Mouse (Mus musculus) embryonic facial prominence, embryonic 12.5 days (tissue): ENCODE data around the gene Kctd21. TPM values are rescaled to one million over a fixed set of nuclear protein-coding genes. Genes with fewer than 3 reads are reported as not detected.

Experiments
- ATAC-seq: fragments of 200-750 bp; cut with Nextera tagmentation; 2 replicates; pipeline ENCODE4 v1.8.0; 2017; ENCODE audit not compliant: insufficient number of reproducible peaks, insufficient read depth, low FRiP score, low TSS enrichment
- H3K27ac ChIP-seq: fragments of 300-500 bp; sonication (generic); 2 replicates; pipeline ENCODE4 v1.5.1; 2016; ENCODE audit warnings: mild to moderate bottlenecking
- H3K27me3 ChIP-seq: fragments of 300-500 bp; sonication (generic); 2 replicates; pipeline ENCODE4 v1.6.1; 2016; ENCODE audit warnings: mild to moderate bottlenecking, moderate library complexity
- H3K36me3 ChIP-seq: fragments of 300-500 bp; sonication (generic); 2 replicates; pipeline ENCODE4 v1.6.1; 2016; ENCODE audit warnings: mild to moderate bottlenecking
- H3K4me1 ChIP-seq: fragments of 300-500 bp; sonication (generic); 2 replicates; pipeline ENCODE4 v1.6.1; 2016
- H3K4me2 ChIP-seq: fragments of 300-500 bp; sonication (generic); replicated peaks from 2 replicates; pipeline ENCODE4 v1.6.1; 2016; ENCODE audit warnings: mild to moderate bottlenecking, moderate library complexity
- H3K4me3 ChIP-seq: fragments of 300-500 bp; sonication (generic); 2 replicates; pipeline ENCODE4 v1.5.1; 2016; ENCODE audit warnings: mild to moderate bottlenecking
- H3K9ac ChIP-seq: fragments of 300-500 bp; sonication (generic); 2 replicates; pipeline ENCODE4 v1.6.1; 2016; ENCODE audit warnings: mild to moderate bottlenecking, moderate library complexity
- H3K9me3 ChIP-seq: fragments of 300-500 bp; sonication (generic); 2 replicates; pipeline ENCODE4 v1.6.1; 2016; ENCODE audit warnings: mild to moderate bottlenecking, moderate library complexity
- WGBS: fragments of 180-500 bp; shearing (Covaris S2); methylation state at CpG from one replicate; pipeline ENCODE4 v1.1.7; 2016; 5-methylcytosine and 5-hydroxymethylcytosine counted together
- polyA plus RNA-seq: library from polyadenylated mRNA; unstranded; fragments of >200 nt; fragmentation: Nextera tagmentation; extraction: Ambion mirVana; gene quantifications from 2 replicates; pipeline ENCODE4 v1.2.1, GENCODE M21; 2016

The Kctd21 gene
- polyA plus RNA-seq, 1 experiment from 2014 or later = 4.0 TPM

DNA sequence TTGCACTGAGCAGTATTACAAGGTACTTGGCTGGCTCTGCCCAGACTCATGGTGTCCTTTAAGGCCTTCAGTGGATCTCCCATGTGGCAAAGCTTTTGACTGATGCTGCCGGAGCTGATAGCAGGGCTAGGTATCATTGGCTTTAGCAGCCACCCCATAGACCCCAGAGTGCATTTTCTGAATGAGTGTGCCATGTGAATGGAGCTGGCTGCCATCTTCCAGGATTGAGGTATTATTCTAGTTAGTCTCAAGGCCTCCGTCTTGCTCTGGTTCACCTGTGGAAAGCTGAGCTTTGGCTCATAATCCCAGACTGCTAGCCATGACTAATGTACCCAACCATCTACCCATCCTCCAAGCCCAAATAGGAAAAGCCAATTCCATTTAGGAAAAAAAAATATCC, 25.3 kb upstream of the Kctd21 start:
- Histone ChIP-seq H3K9ac (no peak overlapping the region), H3K4me2 (no peak overlapping the region), H3K4me1 (no peaks in the 10 kb centered on the region), H3K9me3 (no peaks in the 10 kb centered on the region), H3K36me3 (peaks cover 42% of the 10 kb centered on the region), H3K27ac (no peak overlapping the region), H3K27me3 (no peaks in the 10 kb centered on the region), H3K4me3 (no peak overlapping the region)
- 91% methylated on average over 2 of the region's 2 CpGs for WGBS
- no peak for ATAC-seq

DNA sequence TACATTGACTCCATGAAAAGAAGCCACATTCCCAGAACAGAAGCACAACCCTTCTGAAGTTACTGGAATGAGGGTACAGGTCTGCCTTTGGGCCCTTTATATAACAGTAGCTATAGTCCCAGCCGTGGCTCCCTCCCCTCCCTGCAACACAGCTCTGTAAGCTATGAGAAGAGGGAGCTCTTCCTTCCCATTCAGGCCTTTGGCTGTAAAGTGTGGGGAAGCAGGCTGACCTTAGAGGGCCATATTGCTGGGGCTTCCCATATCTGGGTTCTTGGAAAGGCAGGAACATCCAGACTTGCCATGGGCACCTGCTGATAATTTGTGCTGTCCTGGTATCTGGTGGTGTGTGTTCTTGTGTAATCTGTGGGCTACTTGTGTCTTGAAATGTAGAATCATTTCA, 24.6 kb upstream of the Kctd21 start:
- Histone ChIP-seq H3K4me3 (no peak overlapping the region), H3K27me3 (no peaks in the 10 kb centered on the region), H3K9ac (no peak overlapping the region), H3K9me3 (no peaks in the 10 kb centered on the region), H3K36me3 (peaks cover 42% of the 10 kb centered on the region), H3K4me2 (no peak overlapping the region), H3K4me1 (no peaks in the 10 kb centered on the region), H3K27ac (no peak overlapping the region)
- 72% methylated on average over 1 of the region's 1 CpGs for WGBS
- ATAC-seq = no peak

DNA sequence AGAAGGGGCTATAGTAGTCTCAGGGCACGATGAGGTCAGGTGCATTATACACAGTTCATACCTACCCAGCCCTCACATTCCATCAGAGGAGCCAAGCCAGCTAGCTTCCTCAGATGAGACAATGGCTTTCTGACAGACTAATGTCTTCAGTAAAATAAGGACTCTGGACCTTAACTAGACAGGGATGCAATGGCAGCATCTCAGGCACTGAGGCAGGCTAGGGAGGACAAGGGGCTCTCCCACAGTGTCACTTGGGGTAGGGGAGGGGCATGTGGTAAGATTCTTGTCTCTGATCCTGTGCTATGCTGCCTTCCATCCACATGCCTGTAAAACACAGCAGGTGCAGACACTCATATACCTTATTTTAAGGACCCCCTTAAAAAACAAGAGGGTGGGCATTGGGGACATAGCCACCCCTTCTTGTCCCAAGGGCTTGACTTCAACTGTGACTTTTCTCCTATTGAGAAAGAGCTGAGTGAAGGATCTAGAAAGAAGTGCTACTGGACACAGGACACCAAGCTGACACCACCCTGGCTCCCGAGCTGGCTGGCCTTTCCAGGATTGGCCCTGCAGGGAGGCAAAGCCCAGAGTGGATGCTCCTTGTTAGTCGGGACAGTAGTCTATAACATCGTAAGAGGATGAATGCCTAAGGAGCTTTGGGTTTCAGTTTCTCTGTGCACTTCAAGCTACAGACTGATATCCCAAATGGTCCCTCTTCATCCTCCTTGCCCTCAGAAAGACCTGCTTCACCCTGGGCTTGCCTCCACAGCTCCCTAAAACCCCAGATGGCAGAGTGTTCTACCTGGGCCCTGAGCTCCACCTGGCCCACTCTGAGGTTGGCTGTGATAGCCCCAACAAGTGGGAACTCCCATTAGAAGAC, 22.4 kb upstream of the Kctd21 start:
- WGBS = 83% methylated on average over 4 of the region's 4 CpGs
- Histone ChIP-seq H3K27me3 (no peaks in the 10 kb centered on the region), H3K4me3 (no peak overlapping the region), H3K4me2 (no peak overlapping the region), H3K27ac (no peak overlapping the region), H3K4me1 (no peaks in the 10 kb centered on the region), H3K36me3 (peaks cover 37% of the 10 kb centered on the region), H3K9me3 (no peaks in the 10 kb centered on the region), H3K9ac (no peak overlapping the region)
- ATAC-seq = no peak

DNA sequence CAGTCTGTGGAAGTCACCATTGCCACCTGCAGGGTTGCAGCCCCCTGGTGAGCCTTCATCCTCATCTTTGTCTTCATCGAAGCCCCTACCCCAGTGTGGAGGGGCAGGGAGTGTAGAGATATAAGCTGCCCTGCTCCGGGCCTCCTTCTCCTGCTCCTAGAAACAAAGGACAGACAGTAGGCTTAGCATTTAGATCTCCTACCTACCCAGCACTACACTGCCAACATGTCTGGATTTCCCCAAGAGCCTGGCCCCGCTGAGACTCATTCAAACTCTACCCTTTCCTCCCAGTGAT, 21.8 kb upstream of the Kctd21 start:
- H3K9me3 ChIP-seq = no peaks in the 10 kb centered on the region
- no peak overlapping the region for H3K4me3 ChIP-seq
- no peak overlapping the region for H3K27ac ChIP-seq
- ATAC-seq = no peak
- peaks cover 37% of the 10 kb centered on the region for H3K36me3 ChIP-seq
- WGBS = 88% methylated on average over 3 of the region's 3 CpGs
- no peaks in the 10 kb centered on the region for H3K27me3 ChIP-seq
- no peaks in the 10 kb centered on the region for H3K4me1 ChIP-seq
- no peak overlapping the region for H3K4me2 ChIP-seq
- no peak overlapping the region for H3K9ac ChIP-seq

DNA sequence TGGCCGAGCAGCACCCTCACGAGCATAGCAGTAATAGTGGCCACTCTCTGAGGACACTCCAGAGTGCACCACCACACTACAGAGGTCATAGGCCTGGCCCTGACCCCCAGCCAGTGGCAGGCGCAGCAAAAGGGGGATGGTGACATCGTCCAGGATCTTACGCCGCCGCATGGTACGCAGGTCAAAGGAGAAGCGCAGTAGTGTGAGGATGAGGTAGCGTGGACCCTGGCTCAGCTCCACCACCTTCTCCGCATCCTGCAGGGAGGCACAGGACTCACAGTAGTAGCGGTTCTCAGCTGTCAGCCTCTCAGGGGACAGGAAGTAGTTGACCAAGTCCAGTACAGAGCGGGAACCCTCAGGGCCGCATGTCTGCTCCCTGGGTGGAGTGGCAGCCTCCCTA, 20.5 kb upstream of the Kctd21 start:
- H3K9ac ChIP-seq = no peak overlapping the region
- WGBS = 90% methylated on average over 14 of the region's 14 CpGs
- no peak overlapping the region for H3K4me3 ChIP-seq
- no peak for ATAC-seq
- peaks cover 42% of the 10 kb centered on the region for H3K36me3 ChIP-seq
- no peaks in the 10 kb centered on the region for H3K4me1 ChIP-seq
- H3K27ac ChIP-seq = no peak overlapping the region
- H3K27me3 ChIP-seq = no peaks in the 10 kb centered on the region
- H3K4me2 ChIP-seq = no peak overlapping the region
- no peaks in the 10 kb centered on the region for H3K9me3 ChIP-seq

DNA sequence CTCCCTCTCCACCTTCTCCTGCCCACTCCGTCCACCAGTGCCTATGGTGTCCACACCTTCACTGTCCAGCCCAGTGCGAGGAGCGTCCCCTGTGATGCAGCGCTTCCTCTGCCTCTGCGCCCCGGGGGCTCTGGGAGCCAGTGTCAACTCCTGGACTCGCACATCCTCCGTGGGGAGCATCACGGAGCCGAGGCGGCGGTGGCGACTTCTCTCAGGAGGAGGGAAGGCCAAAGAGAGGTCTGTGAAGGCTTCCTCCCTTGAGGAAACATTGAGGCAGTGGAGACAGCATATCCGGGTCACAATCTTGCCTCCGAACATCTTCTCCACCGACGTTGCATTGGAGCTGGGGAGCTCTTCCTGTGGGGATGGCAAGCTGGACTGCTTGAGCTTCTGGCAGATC, 19.9 kb upstream of the Kctd21 start:
- H3K27ac ChIP-seq = no peak overlapping the region
- no peaks in the 10 kb centered on the region for H3K9me3 ChIP-seq
- 81% methylated on average over 17 of the region's 17 CpGs for WGBS
- no peak overlapping the region for H3K4me2 ChIP-seq
- ATAC-seq = no peak
- no peaks in the 10 kb centered on the region for H3K4me1 ChIP-seq
- no peak overlapping the region for H3K4me3 ChIP-seq
- no peaks in the 10 kb centered on the region for H3K27me3 ChIP-seq
- H3K36me3 ChIP-seq = peaks cover 45% of the 10 kb centered on the region
- no peak overlapping the region for H3K9ac ChIP-seq

DNA sequence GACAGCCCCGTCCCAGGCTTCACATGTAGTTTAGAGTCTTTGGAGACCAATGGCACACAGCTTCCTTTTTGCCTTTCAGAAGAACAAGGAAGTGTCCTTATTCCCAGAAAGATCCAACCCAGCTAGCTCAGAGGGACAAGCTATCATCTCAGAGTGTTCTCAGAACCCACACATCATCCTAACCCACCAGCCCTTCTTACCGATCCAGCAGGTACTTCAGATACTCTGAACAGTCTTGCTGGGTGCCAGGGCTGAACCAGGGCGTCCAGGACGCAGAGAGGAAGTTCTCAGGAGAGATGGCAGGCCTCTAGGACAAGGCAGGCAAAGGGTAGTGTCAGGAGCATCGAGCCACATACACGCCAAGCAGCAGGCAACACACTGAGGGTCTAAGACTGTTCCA, 19.3 kb upstream of the Kctd21 start:
- Histone ChIP-seq H3K9ac (no peak overlapping the region), H3K4me2 (no peak overlapping the region), H3K4me1 (no peaks in the 10 kb centered on the region), H3K27me3 (no peaks in the 10 kb centered on the region), H3K4me3 (no peak overlapping the region), H3K36me3 (peaks cover 46% of the 10 kb centered on the region), H3K9me3 (no peaks in the 10 kb centered on the region), H3K27ac (no peak overlapping the region)
- ATAC-seq = no peak
- 85% methylated on average over 6 of the region's 6 CpGs for WGBS

DNA sequence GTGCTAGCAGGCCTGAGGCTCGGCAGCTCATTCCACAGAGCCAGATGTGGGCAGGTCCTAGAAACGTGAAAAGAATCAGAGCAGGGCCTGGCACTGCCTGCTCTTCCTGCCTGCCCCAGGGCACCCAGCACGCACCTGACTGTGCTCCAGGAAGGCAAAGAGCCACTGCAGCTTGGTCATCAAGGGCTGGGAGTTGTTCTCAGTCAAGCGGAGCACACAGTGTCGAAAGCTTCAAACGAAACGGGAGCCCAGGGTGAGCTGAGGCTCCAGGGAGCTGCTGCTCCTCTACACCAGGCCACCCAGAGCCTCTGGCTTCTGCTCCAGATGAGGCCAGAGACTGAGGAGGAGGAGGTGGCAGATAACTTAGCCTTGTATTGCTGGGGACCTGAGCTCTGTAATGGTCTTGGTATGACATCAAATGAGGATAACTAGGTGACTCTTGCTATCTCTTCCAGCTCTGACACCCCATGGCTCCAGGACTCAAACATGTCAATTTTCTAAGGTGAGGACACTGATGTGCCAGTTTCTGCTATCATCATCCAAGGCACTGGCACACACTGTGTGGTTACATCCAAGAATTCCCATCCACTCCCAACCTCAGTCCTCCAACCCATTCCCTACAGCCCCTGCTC, 18.6 kb upstream of the Kctd21 start:
- Histone ChIP-seq H3K9ac (no peak overlapping the region), H3K4me2 (no peak overlapping the region), H3K9me3 (no peaks in the 10 kb centered on the region), H3K27ac (no peak overlapping the region), H3K4me1 (no peaks in the 10 kb centered on the region), H3K27me3 (no peaks in the 10 kb centered on the region), H3K4me3 (no peak overlapping the region), H3K36me3 (peaks cover 42% of the 10 kb centered on the region)
- 72% methylated on average over 7 of the region's 7 CpGs for WGBS
- no peak for ATAC-seq

DNA sequence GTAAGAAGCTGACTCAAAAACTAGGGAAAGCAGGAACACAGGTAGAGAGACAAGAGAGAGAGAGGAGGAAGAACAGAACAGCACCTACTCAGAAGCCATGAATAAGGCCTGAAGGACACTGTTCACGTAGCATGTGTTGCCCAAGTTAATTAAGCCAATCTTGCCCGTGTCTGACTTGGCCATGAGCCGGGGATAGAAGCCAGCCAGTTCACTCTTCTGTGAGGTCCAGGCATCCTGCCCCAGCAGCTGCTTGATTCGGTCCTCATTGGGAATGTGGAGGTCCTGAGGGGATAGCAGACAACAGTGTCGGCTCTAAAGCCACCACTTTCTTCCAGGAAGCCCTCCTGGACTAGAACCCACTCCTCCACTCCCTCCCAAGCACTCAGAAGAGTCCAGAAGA, 17.5 kb upstream of the Kctd21 start:
- no peak for ATAC-seq
- 86% methylated on average over 5 of the region's 5 CpGs for WGBS
- Histone ChIP-seq H3K27ac (no peak overlapping the region), H3K9ac (no peak overlapping the region), H3K4me2 (no peak overlapping the region), H3K4me3 (no peak overlapping the region), H3K9me3 (no peaks in the 10 kb centered on the region), H3K27me3 (no peaks in the 10 kb centered on the region), H3K36me3 (peaks cover 32% of the 10 kb centered on the region), H3K4me1 (no peaks in the 10 kb centered on the region)

DNA sequence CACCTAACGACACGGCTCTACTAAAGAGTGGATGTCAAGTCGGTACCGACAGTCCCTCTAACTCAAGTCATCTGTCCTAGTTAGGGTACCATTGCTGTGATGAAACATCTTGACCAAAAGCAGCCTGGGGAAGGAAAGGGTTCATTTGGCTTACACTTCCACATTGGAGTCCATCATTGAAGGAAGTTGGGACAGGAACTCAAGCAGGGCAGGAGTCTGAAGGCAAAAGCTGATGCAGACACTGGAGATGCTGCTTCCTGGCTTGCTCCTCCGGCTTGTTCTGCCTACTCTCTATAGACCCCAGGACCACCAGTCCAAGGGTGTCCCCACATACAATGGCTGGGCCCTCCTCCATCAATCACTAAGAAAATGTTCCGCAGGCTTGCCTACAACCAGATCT, 16.5 kb upstream of the Kctd21 start:
- Histone ChIP-seq H3K4me3 (no peak overlapping the region), H3K27me3 (no peaks in the 10 kb centered on the region), H3K27ac (no peak overlapping the region), H3K36me3 (peaks cover 26% of the 10 kb centered on the region), H3K9me3 (no peaks in the 10 kb centered on the region), H3K9ac (no peak overlapping the region), H3K4me2 (no peak overlapping the region), H3K4me1 (no peaks in the 10 kb centered on the region)
- WGBS = 91% methylated on average over 6 of the region's 6 CpGs
- no peak for ATAC-seq

DNA sequence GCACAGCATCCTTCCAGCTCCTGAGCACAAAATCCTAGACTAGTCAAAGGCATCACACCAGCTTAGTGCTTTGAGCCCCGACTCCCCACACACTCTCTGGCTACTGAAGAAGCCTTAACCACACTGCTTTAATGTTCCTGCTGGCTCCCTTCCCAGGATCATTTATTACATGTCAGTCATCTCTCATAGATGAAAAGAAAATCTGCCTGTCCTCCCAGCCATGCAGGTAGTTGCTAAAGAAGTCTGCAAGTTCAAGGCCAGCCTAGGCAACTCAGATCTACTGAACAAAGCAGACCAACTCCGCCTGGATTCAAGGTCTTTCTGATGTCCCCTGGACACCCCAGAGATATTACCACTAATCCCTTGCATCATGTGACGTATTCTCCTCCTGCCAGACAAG, 14.4 kb upstream of the Kctd21 start:
- no peak overlapping the region for H3K27ac ChIP-seq
- no peak overlapping the region for H3K4me2 ChIP-seq
- no peaks in the 10 kb centered on the region for H3K4me1 ChIP-seq
- no peaks in the 10 kb centered on the region for H3K27me3 ChIP-seq
- no peak overlapping the region for H3K9ac ChIP-seq
- ATAC-seq = no peak
- no peaks in the 10 kb centered on the region for H3K9me3 ChIP-seq
- peaks cover 19% of the 10 kb centered on the region for H3K36me3 ChIP-seq
- no peak overlapping the region for H3K4me3 ChIP-seq
- WGBS = 74% methylated on average over 3 of the region's 3 CpGs

DNA sequence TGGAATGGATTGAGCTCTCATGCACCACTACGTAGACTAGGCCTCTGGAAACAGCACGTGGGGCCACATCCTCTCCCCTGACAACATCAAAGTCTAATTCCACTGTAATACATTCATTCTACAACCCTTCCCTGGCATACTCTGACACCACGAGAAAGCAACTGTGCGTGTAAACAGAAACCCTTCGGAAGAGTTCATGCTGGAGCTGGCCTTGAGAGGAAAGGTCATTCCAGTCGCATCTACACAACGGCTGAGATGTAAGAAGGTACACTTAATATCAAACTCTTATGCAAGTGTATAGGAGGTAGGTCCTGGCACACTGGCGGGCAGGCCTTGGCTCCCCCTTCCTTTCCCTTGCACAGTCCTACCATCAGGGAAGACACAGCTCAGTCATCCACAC, 7.8 kb upstream of the Kctd21 start:
- Histone ChIP-seq H3K27ac (no peak overlapping the region), H3K9me3 (no peaks in the 10 kb centered on the region), H3K4me1 (peaks cover 13% of the 10 kb centered on the region), H3K36me3 (peaks cover 5% of the 10 kb centered on the region; the same call in 1 of the 2 replicates), H3K4me3 (no peak overlapping the region), H3K9ac (no peak overlapping the region), H3K4me2 (no peak overlapping the region), H3K27me3 (peaks cover 36% of the 10 kb centered on the region)
- WGBS = 91% methylated on average over 8 of the region's 8 CpGs
- no peak for ATAC-seq
